Mouse (Mus musculus): ENCODE measurements at regions not wholly inside any gene's neighbourhood (a gene's known extent, or its start where the extent isn't known, plus 50 kb on each side); places are given as distances from the start of the nearest gene placed in this dataset.

GRCm38 (mm10) chr6:147686927-147687326 lies 211.3 kb downstream of the Ccdc91 start:
- DNase-seq (ENCODE audit: low spot score) = no peak

- DNase-seq (ENCODE audit: low spot score) = no peak
These were observed 222.6 kb downstream of the Ccdc91 start for GRCm38 (mm10) chr6:147698255-147698654.

- no peak for DNase-seq (ENCODE audit: low spot score)
These were observed 223.8 kb downstream of the Ccdc91 start for GRCm38 (mm10) chr6:147699449-147699848.

GRCm38 (mm10) chr6:147700629-147701028 lies 225.0 kb downstream of the Ccdc91 start:
- no peak for DNase-seq (ENCODE audit: low spot score)

DNA sequence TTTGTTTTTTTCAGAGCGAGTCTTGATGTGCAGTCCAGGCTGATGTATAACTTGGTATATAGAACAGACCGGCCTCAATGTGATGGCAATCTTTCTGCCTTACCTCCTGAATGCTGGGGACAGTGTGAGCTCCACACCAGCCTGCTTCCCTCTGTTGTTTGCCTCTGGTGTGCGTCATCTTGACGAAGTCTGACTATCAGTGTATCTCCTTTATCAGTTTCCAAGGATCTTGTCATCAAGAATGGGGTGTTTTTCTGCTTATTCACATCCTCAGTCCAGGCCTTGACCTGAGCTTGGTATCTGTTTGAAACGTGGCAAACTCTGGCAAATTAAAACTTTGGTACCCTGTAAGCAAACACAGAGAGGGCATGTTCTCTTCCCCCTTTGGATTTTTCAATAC lies 226.3 kb downstream of the Ccdc91 start:
- DNase-seq (ENCODE audit: low spot score) = no peak

GRCm38 (mm10) chr6:147704297-147704696 lies 228.7 kb downstream of the Ccdc91 start:
- DNase-seq (ENCODE audit: low spot score) = no peak

- no peak for DNase-seq (ENCODE audit: low spot score)
These were observed 230.3 kb downstream of the Ccdc91 start for GRCm38 (mm10) chr6:147705936-147706335.

DNA sequence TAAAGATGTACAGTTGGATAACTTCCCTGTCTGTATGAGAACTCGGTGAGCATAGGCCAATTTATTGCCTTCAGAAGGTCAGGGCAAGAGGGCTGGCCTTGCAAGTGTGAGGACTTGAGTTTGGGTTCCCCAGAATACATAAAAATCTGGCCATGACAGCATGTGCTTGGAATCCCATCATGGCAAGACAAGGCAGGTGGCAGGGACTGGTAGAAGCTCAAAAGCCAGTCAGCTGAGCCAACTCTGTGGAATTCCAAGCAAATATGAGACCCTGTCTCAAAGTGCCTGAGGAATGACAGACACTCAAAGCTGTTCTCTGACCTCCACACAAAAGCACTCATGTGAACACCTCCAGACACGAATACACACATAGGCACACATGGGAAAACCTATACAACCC lies 231.1 kb downstream of the Ccdc91 start:
- no peak for DNase-seq (ENCODE audit: low spot score)

GRCm38 (mm10) chr6:147718052-147718712 lies 242.6 kb downstream of the Ccdc91 start:
- no peak for DNase-seq (ENCODE audit: low spot score)

- DNase-seq (ENCODE audit: low spot score) = no peak
These were observed 243.3 kb downstream of the Ccdc91 start for GRCm38 (mm10) chr6:147718713-147719490.

DNA sequence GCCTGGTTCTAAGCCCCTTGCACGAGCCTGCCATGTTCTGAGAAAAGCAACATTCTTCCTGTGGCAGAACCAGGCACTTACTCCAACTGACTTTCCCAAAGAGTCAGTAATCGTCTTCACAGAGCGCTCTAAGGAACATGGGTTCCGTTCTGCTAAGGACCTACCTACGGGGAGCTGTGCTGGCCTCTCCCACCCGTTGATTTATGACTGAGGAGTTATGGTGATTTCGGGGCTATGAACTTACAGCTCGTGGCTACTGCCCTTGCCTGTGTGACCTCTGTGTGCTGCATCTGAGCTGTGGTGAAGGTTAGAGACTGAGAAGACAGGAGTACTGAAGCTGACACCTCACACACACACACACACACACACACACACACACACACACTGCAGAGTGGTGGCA lies 243.9 kb downstream of the Ccdc91 start:
- DNase-seq (ENCODE audit: low spot score) = no peak

DNA sequence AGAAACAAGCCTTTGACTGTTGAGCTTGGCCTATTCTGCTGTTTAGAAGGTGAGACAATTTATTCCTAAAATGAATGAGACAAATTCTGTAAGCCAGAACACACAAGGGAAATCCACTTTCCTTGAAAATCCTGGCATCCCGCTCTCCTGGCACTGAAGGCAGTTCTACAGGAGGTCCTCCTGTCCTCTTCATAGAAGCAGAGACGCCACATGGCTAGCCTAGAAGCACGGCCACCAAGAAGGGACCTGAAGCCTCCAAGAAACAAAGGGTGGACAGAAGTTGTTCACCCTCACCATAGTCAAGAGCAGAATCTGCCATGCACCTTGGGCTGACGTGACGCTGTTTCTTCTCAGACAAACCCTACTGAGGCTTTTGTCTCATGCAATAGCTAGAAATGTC lies 247.7 kb downstream of the Ccdc91 start:
- DNase-seq (ENCODE audit: low spot score) = no peak

- no peak for DNase-seq (ENCODE audit: low spot score)
These were observed 251.4 kb downstream of the Ccdc91 start for GRCm38 (mm10) chr6:147726987-147727386.

DNA sequence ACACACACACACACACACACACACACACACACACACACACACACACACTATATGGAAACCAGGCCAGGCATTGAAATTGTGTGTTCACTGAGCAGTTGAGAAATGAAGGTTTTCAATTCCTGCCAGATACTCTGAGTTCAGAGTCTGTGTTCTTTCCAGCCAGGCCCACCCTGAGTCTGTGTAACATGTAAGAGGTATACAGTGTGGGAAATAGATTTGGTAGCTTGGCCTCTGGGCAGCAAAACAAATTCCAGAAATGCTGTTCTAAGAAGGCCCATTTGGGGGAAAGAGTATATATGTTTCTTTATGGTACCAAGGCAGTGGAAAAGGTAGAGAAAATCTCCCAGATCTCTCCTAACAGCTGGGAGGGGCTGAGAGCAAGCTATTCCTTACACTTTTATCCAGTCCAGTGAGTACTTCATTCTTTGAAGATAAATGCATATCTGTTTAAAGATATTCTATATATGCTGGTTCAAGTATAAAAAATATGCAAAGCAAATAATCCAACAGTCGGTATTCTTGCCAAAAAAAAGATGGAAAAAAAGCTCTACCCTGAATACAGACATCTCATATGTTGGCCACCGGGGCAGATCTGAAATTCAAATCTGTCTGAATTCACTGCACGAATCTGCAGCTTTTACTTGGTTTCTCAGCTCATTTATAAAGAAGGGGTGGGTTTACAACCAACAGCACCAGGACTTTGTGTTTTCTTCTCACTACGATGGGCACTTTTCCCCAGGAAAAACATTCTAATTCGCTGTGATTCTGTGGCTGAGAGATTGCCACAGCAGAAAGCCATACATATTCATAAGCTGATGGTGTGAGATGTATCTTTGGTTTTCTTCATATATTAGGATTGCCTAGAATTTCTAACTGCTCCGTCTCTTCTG lies 252.3 kb downstream of the Ccdc91 start:
- DNase-seq (ENCODE audit: low spot score) = no peak

DNA sequence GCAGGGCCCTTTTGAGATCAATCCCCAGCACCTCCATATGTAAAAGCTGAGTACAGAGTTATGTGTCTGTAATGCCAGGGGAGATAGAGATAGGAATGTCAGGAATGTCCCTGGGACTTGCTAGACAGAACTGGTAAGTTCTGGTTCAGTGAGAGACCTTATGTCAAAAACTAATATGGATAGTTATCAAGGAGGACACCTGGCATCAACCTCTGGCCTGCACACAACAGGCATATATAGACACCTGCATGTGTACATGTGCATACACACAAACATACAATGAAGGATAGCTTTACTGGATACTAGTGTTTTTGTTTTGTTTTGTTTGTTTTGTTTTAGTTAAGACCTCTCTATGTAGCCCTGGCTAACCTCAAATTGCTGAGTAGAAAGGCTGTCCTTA lies 254.1 kb downstream of the Ccdc91 start:
- DNase-seq (ENCODE audit: low spot score) = no peak

- no peak for DNase-seq (ENCODE audit: low spot score)
These were observed 263.1 kb downstream of the Ccdc91 start for GRCm38 (mm10) chr6:147738621-147739325.

DNA sequence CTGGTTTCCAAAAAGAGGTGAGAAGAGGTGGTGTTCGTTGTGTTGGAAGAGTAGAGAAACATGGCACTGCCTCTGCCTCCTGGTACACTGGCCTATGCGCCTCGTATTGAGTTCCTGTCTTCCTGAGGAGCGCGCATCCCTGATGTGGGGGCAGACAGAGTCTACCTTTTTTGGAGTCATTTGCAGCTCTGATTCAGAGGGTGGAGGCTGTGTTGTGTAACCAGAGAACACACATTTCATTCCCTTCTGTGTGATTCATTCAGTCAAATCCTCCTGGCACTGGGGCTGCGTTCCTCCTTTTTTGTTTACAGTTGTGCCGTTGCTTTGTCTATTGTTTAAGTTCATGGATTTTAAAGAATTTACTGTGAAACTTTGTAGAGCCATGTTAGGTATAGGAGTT lies 265.8 kb downstream of the Ccdc91 start:
- no peak for DNase-seq (ENCODE audit: low spot score)

GRCm38 (mm10) chr6:147744081-147744480 lies 268.5 kb downstream of the Ccdc91 start:
- no peak for DNase-seq (ENCODE audit: low spot score)

DNA sequence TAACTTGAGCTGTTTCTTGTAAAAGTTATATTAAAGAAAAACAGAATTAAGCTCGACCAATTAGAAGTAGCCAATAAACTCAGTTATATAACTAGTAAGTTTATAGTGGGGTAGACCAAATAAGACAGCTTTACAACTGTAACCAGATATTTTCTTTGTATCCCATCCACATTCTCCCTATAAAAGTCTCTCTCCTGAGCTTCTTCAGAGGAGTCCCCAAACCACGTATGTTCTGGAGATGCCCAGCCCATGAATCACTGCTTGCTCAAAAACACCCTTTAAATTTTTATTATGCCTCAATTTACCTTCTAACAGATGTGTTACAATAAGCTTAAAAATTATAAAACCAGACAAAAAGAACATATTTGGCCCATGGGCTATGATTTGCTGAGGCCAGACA lies 270.1 kb downstream of the Ccdc91 start:
- no peak for DNase-seq (ENCODE audit: low spot score)

DNA sequence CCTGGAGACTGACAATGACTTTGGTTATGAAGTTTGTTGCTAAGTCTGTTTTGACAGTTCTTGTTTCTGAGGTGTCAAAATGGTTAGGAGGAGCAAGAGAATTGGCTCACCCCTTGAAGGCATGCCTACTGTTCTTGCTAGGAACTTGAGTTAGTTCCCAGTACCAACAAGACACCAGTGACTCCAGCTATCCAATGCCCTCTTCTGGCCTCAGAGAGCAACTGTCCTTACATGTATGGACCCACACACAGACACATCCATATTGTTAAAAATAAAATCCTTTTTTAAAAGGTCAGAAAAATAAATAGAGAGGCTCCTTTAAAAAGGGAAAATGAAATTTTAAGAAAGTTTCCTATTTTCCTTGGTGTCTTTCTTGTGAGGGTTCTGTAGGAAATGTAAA lies 272.3 kb downstream of the Ccdc91 start:
- DNase-seq (ENCODE audit: low spot score) = no peak

GRCm38 (mm10) chr6:147752301-147752700 lies 276.7 kb downstream of the Ccdc91 start:
- DNase-seq (ENCODE audit: low spot score) = no peak

DNA sequence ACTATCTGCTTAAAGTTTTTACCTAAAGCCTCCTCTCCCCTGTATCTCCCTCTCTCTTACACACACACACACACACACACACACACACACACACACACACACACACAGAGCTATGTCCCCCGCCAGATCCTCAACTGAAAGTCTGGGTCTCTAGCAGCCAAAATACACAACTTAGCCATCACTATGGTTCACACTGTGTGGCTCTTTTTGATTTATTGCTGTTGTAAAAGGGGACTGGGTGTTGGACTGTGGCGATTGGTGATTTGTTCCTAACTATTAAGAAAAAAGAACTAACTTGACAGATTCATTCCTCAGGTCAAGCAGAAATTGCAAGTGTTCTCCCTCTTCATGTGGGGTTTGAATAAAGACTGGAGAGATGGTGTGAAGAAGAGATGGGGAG lies 278.2 kb downstream of the Ccdc91 start:
- DNase-seq (ENCODE audit: low spot score) = no peak
